Mouse (Mus musculus) left cerebral cortex, adult 6 months (tissue): ENCODE measurements around the gene Cep63. TPM values are rescaled to one million over a fixed set of nuclear protein-coding genes. Genes with fewer than 3 reads are reported as not detected.

Experiments
- long read RNA-seq, 2 experiments: library from polyadenylated mRNA; unstranded; transcript quantifications; one replicate each; pipeline ENCODE4 v2.0.0; 2019 to 2020
- polyA plus RNA-seq: library from polyadenylated mRNA; unstranded; fragments of <200 nt; fragmentation: Nextera tagmentation; gene quantifications from 2 replicates; pipeline ENCODE4 v1.2.3, GENCODE M21; 2021

Cep63 gene
- 17.3 and 20.8 TPM in 2 replicates for polyA plus RNA-seq
- long read RNA-seq, experiment 1, full-length matches to known transcripts: 45 of 93 reads
- long read RNA-seq, experiment 1, partial matches to known transcripts: 8 of 93 reads
- long read RNA-seq, experiment 1, other reads (novel, unspliced or antisense): 40 of 93 reads
- long read RNA-seq, experiment 2, full-length matches to known transcripts: 10 of 28 reads
- long read RNA-seq, experiment 2, partial matches to known transcripts: 9 of 28 reads
- long read RNA-seq, experiment 2, other reads (novel, unspliced or antisense): 9 of 28 reads

GRCm38 (mm10) chr9:102625983-102626838 is at the start of gene Cep63, which contains the start of gene Anapc13:
Gene Cep63 (minus strand): TSS chr9:102626534.
Gene Anapc13 (plus strand): TSS chr9:102626296.

Other genes with a start within 250 kb of the Cep63 start
- gene Ky, start 120.8 kb downstream of the Cep63 start, polyA plus RNA-seq: 0.46 and 0.76 TPM in 2 replicates
- 351 and 386 TPM in 2 replicates for gene Anapc13, start 238 bp downstream of the Cep63 start, polyA plus RNA-seq
- 4.6 and 5.7 TPM in 2 replicates for gene Amotl2, start 90.1 kb upstream of the Cep63 start, polyA plus RNA-seq
- gene Ryk, start 208.4 kb upstream of the Cep63 start, polyA plus RNA-seq: 2.8 and 4.2 TPM in 2 replicates